Mouse (Mus musculus) intestine, embryonic 15.5 days (tissue): ENCODE results near the gene Sumo3. TPM values are rescaled to one million over a fixed set of nuclear protein-coding genes. Genes with fewer than 3 reads are reported as not detected.

Experiments used
- ATAC-seq: fragments of 200-750 bp; cut with Nextera tagmentation; 2 replicates; pipeline ENCODE4 v1.8.0; 2017; ENCODE audit warnings: moderate TSS enrichment, moderate library complexity
- H3K27ac ChIP-seq: fragments of 300-500 bp; sonication (generic); 2 replicates; pipeline ENCODE4 v1.5.1; 2015; ENCODE audit warnings: mild to moderate bottlenecking, inconsistent platforms
- H3K27me3 ChIP-seq: fragments of 300-500 bp; sonication (generic); replicated peaks from 2 replicates; pipeline ENCODE4 v1.6.1; 2015; ENCODE audit warnings: inconsistent platforms
- H3K36me3 ChIP-seq: fragments of 300-500 bp; sonication (generic); 2 replicates; pipeline ENCODE4 v1.6.1; 2015; ENCODE audit warnings: inconsistent platforms
- H3K4me1 ChIP-seq: fragments of 300-500 bp; sonication (generic); replicated peaks from 2 replicates; pipeline ENCODE4 v1.6.1; 2015; ENCODE audit warnings: inconsistent platforms
- H3K4me2 ChIP-seq: fragments of 300-500 bp; sonication (generic); replicated peaks from 2 replicates; pipeline ENCODE4 v1.6.1; 2015; ENCODE audit warnings: mild to moderate bottlenecking, inconsistent platforms
- H3K4me3 ChIP-seq: fragments of 300-500 bp; sonication (generic); replicated peaks from 2 replicates; pipeline ENCODE4 v1.5.1; 2015; ENCODE audit warnings: inconsistent platforms
- H3K9ac ChIP-seq: fragments of 300-500 bp; sonication (generic); 2 replicates; pipeline ENCODE4 v1.6.1; 2015; ENCODE audit warnings: inconsistent platforms
- H3K9me3 ChIP-seq: fragments of 300-500 bp; sonication (generic); 2 replicates; pipeline ENCODE4 v1.6.1; 2016; ENCODE audit warnings: inconsistent platforms
- WGBS: fragments of 180-500 bp; shearing (Covaris S2); methylation state at CpG from one replicate; pipeline ENCODE4 v1.1.7; 2015; 5-methylcytosine and 5-hydroxymethylcytosine counted together
- polyA plus RNA-seq: library from polyadenylated mRNA; unstranded; fragments of >200 nt; fragmentation: Nextera tagmentation; extraction: Ambion mirVana; gene quantifications from 2 replicates; pipeline ENCODE4 v1.2.1, GENCODE M21; 2015

Sumo3 gene
- polyA plus RNA-seq, 1 experiment from 2014 or later, result 345 TPM

DNA sequence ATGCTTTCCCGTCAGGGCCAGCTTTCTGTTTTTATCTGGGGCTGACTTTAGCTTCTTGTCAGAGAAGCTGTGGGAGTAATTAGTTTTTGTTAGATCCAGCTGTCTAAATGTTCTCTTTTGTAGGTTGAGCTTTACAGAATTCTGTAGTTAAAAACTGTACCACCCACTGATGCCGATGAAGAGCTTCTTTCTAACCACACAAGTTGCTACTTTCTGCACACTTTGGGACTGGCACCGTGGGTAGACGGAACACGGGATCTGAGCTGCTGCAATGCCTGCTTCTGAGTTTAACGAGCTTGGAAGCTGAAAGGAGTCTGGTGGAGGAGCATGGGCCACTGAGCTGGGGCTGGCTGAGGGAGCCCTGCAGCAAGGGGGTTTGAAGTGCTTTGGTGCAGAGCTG is 14.4 kb upstream of the Sumo3 start:
- Histone ChIP-seq H3K27ac (no peak overlapping the region), H3K4me1 (peaks cover 28% of the 10 kb centered on the region), H3K36me3 (peaks cover 42% of the 10 kb centered on the region), H3K4me2 (no peak overlapping the region), H3K4me3 (no peak overlapping the region), H3K9ac (no peak overlapping the region), H3K27me3 (no peaks in the 10 kb centered on the region), H3K9me3 (no peaks in the 10 kb centered on the region)
- ATAC-seq, result no peak
- WGBS, result 85% methylated on average over 6 of the region's 6 CpGs

DNA sequence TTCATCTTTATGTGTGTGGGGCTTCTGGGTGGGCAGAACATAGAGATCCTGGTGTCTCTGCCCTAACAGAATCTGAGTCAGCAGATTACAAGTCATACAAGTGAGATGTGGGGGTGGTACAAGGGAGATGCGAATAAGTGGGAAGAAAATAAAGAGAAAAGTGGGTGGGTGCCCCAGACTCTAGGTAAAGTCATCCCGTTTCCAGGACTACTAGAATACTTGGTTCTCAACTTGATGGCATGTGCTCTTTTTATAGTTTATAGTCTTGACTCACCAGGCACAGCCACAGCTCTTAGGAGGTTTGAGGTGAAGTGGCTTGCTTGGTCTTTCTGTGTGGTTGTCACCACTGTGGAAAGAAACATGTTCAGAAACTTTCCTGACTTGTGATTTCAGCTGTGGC is 9.8 kb upstream of the Sumo3 start:
- no peaks in the 10 kb centered on the region for H3K9me3 ChIP-seq
- no peak for ATAC-seq
- no peaks in the 10 kb centered on the region for H3K27me3 ChIP-seq
- H3K9ac ChIP-seq, result no peak overlapping the region
- WGBS, result 90% methylated on average over 2 of the region's 2 CpGs
- no peak overlapping the region for H3K4me2 ChIP-seq
- no peak overlapping the region for H3K27ac ChIP-seq
- H3K4me1 ChIP-seq, result no peaks in the 10 kb centered on the region
- H3K36me3 ChIP-seq, result peaks cover 49% of the 10 kb centered on the region
- no peak overlapping the region for H3K4me3 ChIP-seq

DNA sequence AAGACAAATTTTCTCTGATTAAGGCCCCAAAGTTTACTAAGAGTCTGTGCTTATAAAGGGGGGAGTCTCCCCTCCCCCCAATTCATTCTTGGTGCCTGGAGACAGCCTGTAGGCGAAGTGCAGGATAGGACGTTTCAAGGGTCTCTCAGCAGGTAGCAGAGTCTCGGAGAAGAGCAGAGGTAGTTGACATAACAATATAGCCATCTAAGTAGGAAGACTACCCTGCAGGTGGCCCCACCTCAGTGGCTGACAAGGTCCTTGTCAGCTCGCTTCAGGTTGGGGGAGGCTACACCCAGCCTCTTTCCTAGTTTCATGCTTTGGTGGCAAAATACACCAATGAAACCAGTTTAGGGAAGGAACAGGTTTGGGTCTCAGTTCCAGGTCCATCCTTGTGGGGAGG is 2.9 kb upstream of the Sumo3 start:
- H3K4me2 ChIP-seq, result no peak overlapping the region
- no peaks in the 10 kb centered on the region for H3K9me3 ChIP-seq
- H3K4me3 ChIP-seq, result no peak overlapping the region
- 0 out of 2 replicates have a peak, but pooled peaks cover 11% of the 10 kb centered on the region for H3K4me1 ChIP-seq
- no peak overlapping the region for H3K27ac ChIP-seq
- whole genome bisulfite sequencing, result 66% methylated on average over 4 of the region's 4 CpGs
- no peaks in the 10 kb centered on the region for H3K27me3 ChIP-seq
- H3K36me3 ChIP-seq, result peaks cover 3% of the 10 kb centered on the region; the same call in 1 of the 2 replicates
- no peak overlapping the region for H3K9ac ChIP-seq
- no peak for ATAC-seq

DNA sequence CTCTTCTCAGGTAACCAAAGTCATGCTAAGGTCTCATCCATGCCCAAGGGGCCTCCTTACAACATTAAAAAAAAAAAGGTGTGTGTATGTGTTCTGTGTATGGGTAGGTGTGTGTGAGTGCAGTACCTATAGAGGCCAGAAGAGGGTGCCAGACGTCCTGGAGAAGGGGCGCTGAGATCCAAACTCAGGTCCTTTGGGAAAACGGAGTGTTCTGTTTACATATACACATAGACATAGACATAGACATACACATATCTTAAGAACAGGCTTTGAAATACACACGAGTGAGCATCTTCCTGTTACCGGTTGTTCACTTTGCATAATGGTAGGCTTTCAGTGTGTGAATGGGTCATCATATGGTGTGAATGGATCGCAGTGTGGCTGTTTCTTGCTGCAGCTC is 1.8 kb upstream of the Sumo3 start:
- Histone ChIP-seq H3K27me3 (no peaks in the 10 kb centered on the region), H3K9me3 (no peaks in the 10 kb centered on the region), H3K4me3 (no peak overlapping the region), H3K27ac (no peak overlapping the region), H3K4me1 (0 out of 2 replicates have a peak, but pooled peaks cover 11% of the 10 kb centered on the region), H3K4me2 (no peak overlapping the region), H3K9ac (no peak overlapping the region), H3K36me3 (0 out of 2 replicates have a peak, but pooled peaks cover 4% of the 10 kb centered on the region)
- ATAC-seq, result no peak
- WGBS, result 85% methylated on average over 6 of the region's 6 CpGs

DNA sequence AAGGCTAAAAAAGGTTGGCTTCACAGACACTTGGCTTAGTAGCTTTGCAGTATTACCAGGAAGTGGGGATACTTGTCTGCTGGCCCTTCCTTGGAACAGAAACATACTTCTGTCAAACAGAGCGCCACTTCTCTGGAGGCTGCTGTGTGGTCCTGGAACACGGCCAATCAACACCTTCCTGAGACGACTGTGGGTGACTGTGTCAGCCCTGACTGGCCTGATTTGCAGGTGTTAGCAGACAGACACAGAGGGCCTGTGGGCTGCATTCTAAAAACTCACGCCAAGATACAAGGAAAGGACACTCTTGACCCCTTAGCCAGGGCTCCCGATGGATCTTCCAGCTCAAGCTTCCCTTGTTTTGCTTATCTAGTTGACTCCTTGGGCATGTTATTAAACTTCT is 939 bp upstream of the Sumo3 start:
- H3K4me3 ChIP-seq, result no peak overlapping the region
- WGBS, result 65% methylated on average over 5 of the region's 5 CpGs
- no peaks in the 10 kb centered on the region for H3K27me3 ChIP-seq
- H3K4me1 ChIP-seq, result 0 out of 2 replicates have a peak, but pooled peaks cover 11% of the 10 kb centered on the region
- no peaks in the 10 kb centered on the region for H3K9me3 ChIP-seq
- no peak for ATAC-seq
- H3K36me3 ChIP-seq, result 0 out of 2 replicates have a peak, but pooled peaks cover 4% of the 10 kb centered on the region
- H3K9ac ChIP-seq, result no peak overlapping the region
- H3K4me2 ChIP-seq, result no peak overlapping the region
- H3K27ac ChIP-seq, result 0 out of 2 replicates have a peak overlapping the region, but pooled peaks have one; percentile 32

DNA sequence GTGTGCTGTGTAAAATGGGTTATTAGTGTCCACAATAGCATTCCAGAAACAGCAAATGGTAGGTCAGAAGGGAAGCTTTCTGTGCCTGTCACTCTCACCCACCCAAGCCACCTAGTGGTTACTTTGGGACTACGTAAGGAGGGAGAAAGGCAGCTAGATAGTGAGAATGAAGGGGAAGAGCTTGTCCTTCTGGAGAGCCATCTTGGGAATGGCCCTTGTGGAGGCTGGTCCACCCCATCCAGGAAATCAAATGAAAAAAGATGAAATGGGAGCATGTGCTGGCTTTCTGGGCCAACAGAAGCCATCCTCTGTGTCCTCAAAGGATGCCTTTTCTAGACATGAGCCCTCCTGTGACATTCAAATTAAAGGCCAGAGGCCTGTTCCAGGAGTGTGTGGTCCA is 529 bp upstream of the Sumo3 start:
- 0 out of 2 replicates have a peak, but pooled peaks cover 11% of the 10 kb centered on the region for H3K4me1 ChIP-seq
- H3K27me3 ChIP-seq, result no peaks in the 10 kb centered on the region
- H3K4me2 ChIP-seq, result peak overlapping the region; percentile 74
- H3K4me3 ChIP-seq, result peak overlapping the region; percentile 70
- peak; percentile 22 for ATAC-seq
- H3K27ac ChIP-seq, result peak overlapping the region; percentile 96
- 29% methylated on average over 1 of the region's 1 CpGs for WGBS
- no peaks in the 10 kb centered on the region for H3K9me3 ChIP-seq
- H3K36me3 ChIP-seq, result 0 out of 2 replicates have a peak, but pooled peaks cover 6% of the 10 kb centered on the region
- H3K9ac ChIP-seq, result no peak overlapping the region

DNA sequence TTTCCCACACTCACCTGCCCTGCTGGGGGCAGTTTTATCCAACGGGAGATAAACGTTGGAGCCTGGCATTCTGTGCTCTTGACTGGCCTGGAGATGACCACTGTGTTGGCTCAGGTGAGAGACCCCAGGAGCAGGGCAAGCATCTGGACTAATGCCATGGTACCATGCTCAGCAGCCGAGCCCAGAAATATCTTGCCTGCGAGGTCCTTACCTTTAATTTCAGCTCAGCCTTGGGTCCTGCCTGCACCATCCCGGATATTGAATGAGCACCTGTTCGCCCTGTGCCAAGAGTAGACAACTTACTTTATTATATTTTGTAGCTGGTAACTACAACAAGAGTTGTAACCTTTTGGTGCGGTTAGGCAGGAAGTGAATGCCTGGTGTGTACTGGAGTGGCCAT is 958 bp downstream of the Sumo3 start:
- Histone ChIP-seq H3K4me3 (peak overlapping the region; percentile 70), H3K9ac (peak overlapping the region; percentile 79), H3K27me3 (no peaks in the 10 kb centered on the region), H3K9me3 (no peaks in the 10 kb centered on the region), H3K4me2 (peak overlapping the region; percentile 74), H3K4me1 (0 out of 2 replicates have a peak, but pooled peaks cover 11% of the 10 kb centered on the region), H3K27ac (peak overlapping the region; percentile 96), H3K36me3 (peaks cover 20% of the 10 kb centered on the region)
- 29% methylated on average over 7 of the region's 7 CpGs for WGBS
- ATAC-seq, result peak; percentile 41

DNA sequence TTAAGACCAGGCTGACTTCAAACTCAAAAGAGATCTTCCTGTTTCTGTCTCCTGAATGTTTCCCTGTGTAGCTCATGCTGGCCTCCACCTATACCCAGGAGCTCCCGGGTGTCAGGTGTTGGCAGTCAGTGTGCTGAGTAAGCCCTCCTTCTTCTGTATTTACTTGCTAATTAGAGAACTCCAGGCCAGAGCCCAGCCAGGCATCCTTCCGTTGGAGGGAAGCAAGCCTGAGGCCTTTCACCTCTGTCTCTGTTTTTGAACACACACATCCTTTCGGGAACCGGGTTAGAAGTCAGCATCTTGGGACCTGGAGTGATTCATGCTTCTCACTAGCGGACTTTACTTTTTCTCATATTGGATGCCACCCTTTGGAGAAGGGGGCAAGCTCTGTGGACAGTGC is 1.5 kb downstream of the Sumo3 start:
- ATAC-seq, result no peak
- Histone ChIP-seq H3K9ac (no peak overlapping the region; the same call in 1 of the 2 replicates), H3K27ac (0 out of 2 replicates have a peak overlapping the region, but pooled peaks have one; percentile 8), H3K4me2 (peak overlapping the region; percentile 74), H3K36me3 (peaks cover 22% of the 10 kb centered on the region), H3K4me1 (0 out of 2 replicates have a peak, but pooled peaks cover 11% of the 10 kb centered on the region), H3K27me3 (no peaks in the 10 kb centered on the region), H3K9me3 (no peaks in the 10 kb centered on the region), H3K4me3 (peak overlapping the region; percentile 70)
- 68% methylated on average over 5 of the region's 5 CpGs for WGBS

DNA sequence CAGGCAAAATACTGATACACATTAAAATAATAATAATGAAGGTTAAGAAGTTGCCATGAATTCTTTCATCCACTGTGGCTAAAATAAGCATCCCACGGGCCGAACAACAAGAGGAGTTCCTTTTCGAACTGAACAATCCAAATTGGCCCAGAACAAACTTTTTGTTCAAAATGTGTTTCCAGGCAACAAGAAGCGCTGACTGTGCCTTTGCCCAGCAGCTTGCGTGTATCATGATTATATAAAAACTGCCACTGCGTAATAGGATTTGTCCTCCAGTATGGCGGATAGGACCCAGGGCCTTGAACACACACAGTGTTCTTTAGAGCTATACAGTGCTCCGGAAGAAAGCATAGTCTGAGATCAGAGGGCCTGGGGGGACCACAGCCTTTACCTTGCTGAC is 2.7 kb downstream of the Sumo3 start:
- Histone ChIP-seq H3K36me3 (peaks cover 24% of the 10 kb centered on the region), H3K9me3 (no peaks in the 10 kb centered on the region), H3K27ac (no peak overlapping the region), H3K4me3 (no peak overlapping the region), H3K9ac (no peak overlapping the region), H3K4me1 (0 out of 2 replicates have a peak, but pooled peaks cover 12% of the 10 kb centered on the region), H3K4me2 (no peak overlapping the region), H3K27me3 (no peaks in the 10 kb centered on the region)
- WGBS, result 94% methylated on average over 8 of the region's 8 CpGs
- ATAC-seq, result no peak

DNA sequence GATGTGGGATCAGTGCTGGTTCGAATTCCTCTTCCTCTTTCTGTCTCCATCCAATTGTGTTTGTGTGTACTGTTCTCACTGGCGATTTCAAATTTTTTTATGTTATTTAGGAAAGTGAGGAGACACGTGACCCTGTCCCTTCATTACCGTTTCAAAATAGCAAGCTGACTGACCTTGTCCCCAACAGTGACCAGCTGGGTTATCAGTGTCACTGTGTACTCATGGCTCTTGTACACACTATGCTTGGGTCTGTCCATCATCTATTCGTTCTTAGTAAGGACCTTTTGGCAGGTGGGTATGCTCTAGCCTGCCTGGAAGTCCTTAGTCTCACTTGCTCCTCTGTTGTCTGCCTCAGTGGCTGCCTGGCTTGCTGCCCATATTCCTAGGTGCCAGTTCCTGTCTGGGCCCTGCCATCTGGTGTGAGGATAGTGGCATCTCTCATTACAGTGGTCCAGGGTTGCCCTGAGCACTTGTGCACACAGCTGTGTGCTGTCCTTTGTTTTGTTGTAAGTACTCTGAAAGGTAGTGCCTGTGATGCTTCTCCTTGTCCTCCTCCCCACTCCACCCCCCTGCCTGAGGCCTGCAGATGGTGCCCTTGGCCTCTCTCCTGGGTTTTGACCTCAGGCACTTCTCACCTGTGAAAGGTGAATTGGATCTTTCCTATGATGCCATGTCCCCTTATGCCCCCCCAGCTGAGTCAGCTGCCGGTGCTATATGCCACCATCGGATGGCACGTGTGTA is 4.5 kb downstream of the Sumo3 start:
- Histone ChIP-seq H3K36me3 (peaks cover 33% of the 10 kb centered on the region), H3K9ac (no peak overlapping the region), H3K4me3 (no peak overlapping the region), H3K4me2 (no peak overlapping the region), H3K27me3 (no peaks in the 10 kb centered on the region), H3K4me1 (0 out of 2 replicates have a peak, but pooled peaks cover 13% of the 10 kb centered on the region), H3K9me3 (no peaks in the 10 kb centered on the region), H3K27ac (no peak overlapping the region)
- ATAC-seq, result no peak
- WGBS, result 85% methylated on average over 8 of the region's 8 CpGs

DNA sequence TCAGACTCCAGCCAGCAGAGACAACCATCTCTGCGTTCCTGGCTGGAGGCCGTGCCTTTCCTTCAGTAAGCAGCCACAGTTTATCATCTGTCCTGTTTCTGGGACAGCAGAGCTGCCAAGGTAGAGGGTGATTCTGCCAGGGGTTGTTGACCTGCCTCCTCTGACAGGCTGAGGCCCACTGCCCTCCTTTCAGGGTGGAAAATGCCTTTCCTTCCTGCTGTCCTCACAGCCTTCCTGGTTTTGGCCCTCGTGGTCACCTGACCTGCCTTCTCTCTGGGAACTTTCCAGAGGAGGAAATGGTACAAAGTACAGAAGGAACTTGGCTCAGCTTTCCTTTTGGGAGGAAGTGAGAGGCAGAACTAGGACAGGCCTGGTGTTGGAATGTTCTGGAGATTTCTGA is 7.5 kb downstream of the Sumo3 start:
- Histone ChIP-seq H3K4me2 (no peak overlapping the region), H3K4me3 (no peak overlapping the region), H3K27me3 (no peaks in the 10 kb centered on the region), H3K27ac (peak overlapping the region; percentile 85), H3K4me1 (0 out of 2 replicates have a peak, but pooled peaks cover 2% of the 10 kb centered on the region), H3K36me3 (peaks cover 45% of the 10 kb centered on the region), H3K9me3 (no peaks in the 10 kb centered on the region), H3K9ac (no peak overlapping the region)
- peak; percentile 90 for ATAC-seq
- 64% methylated on average over 3 of the region's 3 CpGs for WGBS

DNA sequence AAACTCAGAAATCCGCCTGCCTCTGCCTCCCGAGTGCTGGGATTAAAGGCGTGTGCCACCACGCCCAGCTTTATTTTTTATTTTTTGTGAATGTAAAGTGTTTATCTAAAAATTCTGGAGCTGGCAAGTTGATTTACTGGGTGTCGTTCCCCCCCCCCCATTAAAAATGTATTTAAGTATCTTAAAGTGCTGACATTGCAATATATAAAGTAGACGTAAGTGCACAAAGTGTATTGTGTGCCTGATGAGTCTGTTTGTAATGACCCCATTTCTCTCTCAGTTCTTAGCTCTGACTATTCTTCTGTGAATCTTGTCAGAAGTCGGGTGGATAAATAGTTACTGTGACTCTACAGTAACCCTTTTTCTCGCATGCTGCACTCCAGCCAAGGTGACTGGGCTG is 9.8 kb downstream of the Sumo3 start:
- 89% methylated on average over 8 of the region's 8 CpGs for WGBS
- no peaks in the 10 kb centered on the region for H3K27me3 ChIP-seq
- H3K36me3 ChIP-seq, result peaks cover 42% of the 10 kb centered on the region
- ATAC-seq, result no peak
- no peak overlapping the region for H3K4me3 ChIP-seq
- no peak overlapping the region for H3K27ac ChIP-seq
- no peak overlapping the region for H3K9ac ChIP-seq
- H3K4me2 ChIP-seq, result no peak overlapping the region
- H3K4me1 ChIP-seq, result 0 out of 2 replicates have a peak, but pooled peaks cover 2% of the 10 kb centered on the region
- no peaks in the 10 kb centered on the region for H3K9me3 ChIP-seq

DNA sequence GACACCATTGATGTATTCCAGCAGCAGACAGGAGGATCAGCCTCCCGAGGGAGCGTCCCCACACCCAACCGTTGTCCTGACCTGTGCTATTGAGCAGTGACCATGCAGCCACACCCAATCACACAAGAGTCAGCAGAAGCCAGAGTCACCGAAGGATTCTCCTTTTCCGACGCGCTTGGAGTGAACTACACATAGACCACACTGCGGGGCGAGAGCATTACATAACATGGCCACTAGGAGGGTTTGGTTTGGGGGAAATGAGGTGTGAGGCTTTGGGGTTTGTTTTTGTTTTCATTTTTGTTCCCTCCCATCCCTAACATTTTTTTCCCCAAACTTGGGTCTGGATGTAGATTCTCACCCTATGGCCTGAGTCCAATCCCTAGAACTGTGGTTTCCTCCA is 10.3 kb downstream of the Sumo3 start:
- WGBS, result 92% methylated on average over 9 of the region's 9 CpGs
- Histone ChIP-seq H3K4me2 (no peak overlapping the region), H3K9ac (no peak overlapping the region), H3K9me3 (no peaks in the 10 kb centered on the region), H3K4me1 (0 out of 2 replicates have a peak, but pooled peaks cover 2% of the 10 kb centered on the region), H3K36me3 (peaks cover 37% of the 10 kb centered on the region), H3K4me3 (no peak overlapping the region), H3K27me3 (no peaks in the 10 kb centered on the region), H3K27ac (no peak overlapping the region)
- no peak for ATAC-seq
